Comparison of ENCODE assay signal across 24 mouse cellular contexts in genomic region chr12:77313502-77313901, GRCm38 (mm10).
A peak's percentile ranks its signal among the peaks of the same experiment; 100 is the strongest.
DNase-seq lines count a peak whose midpoint lies in the region; TF ChIP-seq lines count a peak whose summit lies in the region.
"Had no signal": no experiment of that assay in that cellular context is flagged by ENCODE, and none has a peak within 500 bp of the region (broad histone marks: within the 10 kb centered on the region; RNA-seq: fewer than 3 reads in every experiment).

No protein-coding gene starts in this region.

- H3K9ac ChIP-seq in liver, adult 2 months (ENCODE audit: low read depth, low read length), result no peak overlapping the region
- H3K9ac ChIP-seq in MEL (ENCODE audit: control insufficient read depth, low read depth, low read length, poor library complexity, severe bottlenecking), result no peak overlapping the region
- H3K9ac ChIP-seq: embryonic facial prominence, embryonic 12.5 days; embryonic facial prominence, embryonic 15.5 days; forebrain, embryonic 12.5 days; forebrain, embryonic 15.5 days; heart, embryonic 13.5 days; hindbrain, embryonic 14.5 days had no signal

- peak; percentile 16 for DNase-seq in liver, adult 2 months (ENCODE audit: extremely low read depth, low read depth, low spot score)
- DNase-seq in liver (no peak), MEL (ENCODE audit: low read depth, low spot score) (no peak)
- peak; percentile 4 for DNase-seq in fibroblast of lung, adult 2 months (ENCODE audit: low read depth)
- no peak for DNase-seq in cerebellum, postnatal 25 days
- DNase-seq in kidney, postnatal 25 days, result no peak
- DNase-seq: adrenal gland, adult 8-10 months; adrenal gland, postnatal 25 days; B cell, adult 2 months; cerebellum, adult 18-20 months; cerebellum, adult 9-10 months; cerebellum, postnatal 14 days; gastrocnemius, postnatal 25 days; heart, adult 18-20 months; heart, postnatal 14 days; heart, postnatal 4 days had no signal

- H3K79me2 ChIP-seq in liver, adult 2 months (ENCODE audit: control insufficient read depth, insufficient read depth, low read length), result no peaks in the 10 kb centered on the region
- H3K79me2 ChIP-seq in MEL (ENCODE audit: control insufficient read depth, insufficient read depth, low read length, poor library complexity), result peaks cover 29% of the 10 kb centered on the region

- no peaks in the 10 kb centered on the region for H3K9me3 ChIP-seq in MEL (replicated peaks; ENCODE audit: insufficient read depth, low read length)
- H3K9me3 ChIP-seq: embryonic facial prominence, embryonic 12.5 days; embryonic facial prominence, embryonic 15.5 days; forebrain, embryonic 12.5 days; forebrain, embryonic 15.5 days; heart, embryonic 13.5 days had no signal

- no peak for TF ChIP-seq EP300 in MEL (IDR thresholded peaks at IDR 0.05; ENCODE audit: low read depth in 1 of 2, low read length in 2 of 2)

- TF ChIP-seq CTCF in liver, adult 2 months (IDR thresholded peaks at IDR 0.05; ENCODE audit: low read depth, low read length), result no peak
- TF ChIP-seq CTCF in MEL (IDR thresholded peaks at IDR 0.05 in 2 of 3, conservative IDR thresholded peaks at IDR 0.05 in 1 of 3; ENCODE audit: control insufficient read depth in 1 of 3, insufficient read depth in 1 of 3, low read depth in 2 of 3, low read length in 3 of 3, poor library complexity in 1 of 3, severe bottlenecking in 1 of 3), result no peak

- H3K27me3 ChIP-seq in liver, adult 2 months (ENCODE audit: control insufficient read depth, insufficient read depth, low read length), result no peaks in the 10 kb centered on the region
- H3K27me3 ChIP-seq in MEL (ENCODE audit: control insufficient read depth in 1 of 2, insufficient read depth in 2 of 2, low read length in 2 of 2), result no peaks in the 10 kb centered on the region
- H3K27me3 ChIP-seq: embryonic facial prominence, embryonic 12.5 days; embryonic facial prominence, embryonic 15.5 days; forebrain, embryonic 12.5 days; forebrain, embryonic 15.5 days; heart, embryonic 13.5 days; Patski had no signal

- TF ChIP-seq POLR2A in liver, adult 2 months (IDR thresholded peaks at IDR 0.05; ENCODE audit: extremely low read depth, insufficient read depth, low read length), result no peak
- TF ChIP-seq POLR2A in MEL (IDR thresholded peaks at IDR 0.05; ENCODE audit: control insufficient read depth in 1 of 2, insufficient read depth in 1 of 2, low read depth in 1 of 2, low read length in 2 of 2, poor library complexity in 1 of 2), result no peak

- TF ChIP-seq RAD21 in MEL (IDR thresholded peaks at IDR 0.05; ENCODE audit: low read depth, low read length), result no peak

- no peaks in the 10 kb centered on the region for H3K4me1 ChIP-seq in liver, adult 2 months (ENCODE audit: control insufficient read depth, insufficient read depth, low read length)
- peaks cover 4 to 16% of the 10 kb centered on the region in 2 experiments; a peak in 3 of 4 replicates for H3K4me1 ChIP-seq in MEL (ENCODE audit: control insufficient read depth in 1 of 2, insufficient read depth in 2 of 2, low read length in 2 of 2)
- H3K4me1 ChIP-seq: embryonic facial prominence, embryonic 12.5 days; embryonic facial prominence, embryonic 15.5 days; forebrain, embryonic 12.5 days; forebrain, embryonic 15.5 days had no signal

- H3K4me3 ChIP-seq in liver, adult 2 months (ENCODE audit: insufficient read depth, low read depth, low read length), result no peak overlapping the region
- no peak overlapping the region for H3K4me3 ChIP-seq in MEL (ENCODE audit: control insufficient read depth in 1 of 2, insufficient read depth in 1 of 2, low read depth in 2 of 2, low read length in 2 of 2)
- H3K4me3 ChIP-seq: embryonic facial prominence, embryonic 12.5 days; embryonic facial prominence, embryonic 15.5 days; forebrain, embryonic 12.5 days; forebrain, embryonic 15.5 days; heart, embryonic 13.5 days had no signal

- no peaks in the 10 kb centered on the region for H3K36me3 ChIP-seq in liver, adult 2 months (ENCODE audit: control insufficient read depth, insufficient read depth, low read length)
- H3K36me3 ChIP-seq in MEL (ENCODE audit: control insufficient read depth in 1 of 2, insufficient read depth in 2 of 2, low read length in 2 of 2), result peaks cover 0 to 18% of the 10 kb centered on the region in 2 experiments; a peak in 2 of 4 replicates
- H3K36me3 ChIP-seq: embryonic facial prominence, embryonic 12.5 days; embryonic facial prominence, embryonic 15.5 days; forebrain, embryonic 12.5 days; forebrain, embryonic 15.5 days; heart, embryonic 13.5 days had no signal

- no peak overlapping the region for H3K27ac ChIP-seq in liver, adult 2 months (replicated peaks; ENCODE audit: insufficient read depth, low read depth, low read length)
- no peak overlapping the region for H3K27ac ChIP-seq in MEL (ENCODE audit: control insufficient read depth, low read depth, low read length)
- H3K27ac ChIP-seq: embryonic facial prominence, embryonic 12.5 days; embryonic facial prominence, embryonic 15.5 days; forebrain, embryonic 12.5 days; forebrain, embryonic 15.5 days; heart, embryonic 13.5 days; hindbrain, embryonic 14.5 days; hindbrain, postnatal 0 days had no signal

TF ChIP-seq in MEL, 35 proteins besides CTCF, POLR2A, EP300 and RAD21:
- 0 out of 2 replicates have a peak, but pooled peaks have one; percentile 20 for TF ChIP-seq MXI1 (IDR thresholded peaks at IDR 0.05; ENCODE audit: low read depth, low read length)
- TF ChIP-seq GATA1 (IDR thresholded peaks at IDR 0.05; ENCODE audit: low read depth, low read length), result no peak

Comparison
In these comparisons a context has a peak if more than half of its experiments do, and no peak if none do; other contexts are left out.
1. DNase-seq: peak in liver, adult 2 months (single experiment) and fibroblast of lung, adult 2 months (single experiment); none in liver (single experiment), MEL (single experiment), cerebellum, postnatal 25 days (0 of 2) and kidney, postnatal 25 days (0 of 2).